Mouse (Mus musculus): ENCODE data around the gene Smco2. TPM values are rescaled to one million over a fixed set of nuclear protein-coding genes. Genes with fewer than 3 reads are reported as not detected.

The Smco2 gene
- polyA plus RNA-seq, 1 experiment from 2014 or later: not detected

GRCm38 (mm10) chr6:146907795-146908190 lies 57.9 kb downstream of the Smco2 start:
- Histone ChIP-seq H3K36me3 (no peaks in the 10 kb centered on the region), H3K9me3 (replicated peaks) (no peaks in the 10 kb centered on the region), H3K27ac (replicated peaks) (no peak overlapping the region), H3K27me3 (ENCODE audit: low read depth, poor library complexity, severe bottlenecking) (no peaks in the 10 kb centered on the region), H3K4me3 (no peak overlapping the region), H3K4me1 (peaks cover 2% of the 10 kb centered on the region)
- no peak for DNase-seq (ENCODE audit: low spot score)
- 100% methylated on average over 1 of the region's 1 CpGs for WGBS

GRCm38 (mm10) chr6:146908801-146909200 lies 58.9 kb downstream of the Smco2 start:
- Histone ChIP-seq H3K9me3 (replicated peaks) (no peaks in the 10 kb centered on the region), H3K4me1 (peaks cover 10% of the 10 kb centered on the region), H3K27ac (replicated peaks) (no peak overlapping the region), H3K4me3 (no peak overlapping the region), H3K27me3 (ENCODE audit: low read depth, poor library complexity, severe bottlenecking) (no peaks in the 10 kb centered on the region), H3K36me3 (no peaks in the 10 kb centered on the region)
- WGBS: 87% methylated on average over 2 of the region's 2 CpGs
- no peak for DNase-seq (ENCODE audit: low spot score)

GRCm38 (mm10) chr6:146909725-146910489 lies 60.0 kb downstream of the Smco2 start:
- H3K4me3 ChIP-seq: no peak overlapping the region
- H3K27me3 ChIP-seq (ENCODE audit: low read depth, poor library complexity, severe bottlenecking): no peaks in the 10 kb centered on the region
- no peak for DNase-seq (ENCODE audit: low spot score)
- no peaks in the 10 kb centered on the region for H3K36me3 ChIP-seq
- WGBS: 87% methylated on average over 5 of the region's 5 CpGs
- H3K27ac ChIP-seq (replicated peaks): no peak overlapping the region
- H3K4me1 ChIP-seq: peaks cover 15% of the 10 kb centered on the region
- no peaks in the 10 kb centered on the region for H3K9me3 ChIP-seq (replicated peaks)

- 89% methylated on average over 2 of the region's 2 CpGs for WGBS
- H3K27me3 ChIP-seq (ENCODE audit: low read depth, poor library complexity, severe bottlenecking): no peaks in the 10 kb centered on the region
- DNase-seq (ENCODE audit: low spot score): no peak
- no peak overlapping the region for H3K27ac ChIP-seq (replicated peaks)
- no peak overlapping the region for H3K4me3 ChIP-seq
- H3K36me3 ChIP-seq: no peaks in the 10 kb centered on the region
- no peaks in the 10 kb centered on the region for H3K9me3 ChIP-seq (replicated peaks)
- H3K4me1 ChIP-seq: peaks cover 16% of the 10 kb centered on the region
Observed at GRCm38 (mm10) chr6:146910801-146911200, 60.9 kb downstream of the Smco2 start.

GRCm38 (mm10) chr6:146912835-146913488 lies 63.1 kb downstream of the Smco2 start:
- H3K27me3 ChIP-seq (ENCODE audit: low read depth, poor library complexity, severe bottlenecking): no peaks in the 10 kb centered on the region
- WGBS: 31% methylated on average over 3 of the region's 3 CpGs
- H3K9me3 ChIP-seq (replicated peaks): no peaks in the 10 kb centered on the region
- no peak overlapping the region; the same call in 1 of the 2 replicates for H3K27ac ChIP-seq (replicated peaks)
- H3K4me3 ChIP-seq: no peak overlapping the region
- H3K4me1 ChIP-seq: peaks cover 16% of the 10 kb centered on the region
- no peak for DNase-seq (ENCODE audit: low spot score)
- no peaks in the 10 kb centered on the region for H3K36me3 ChIP-seq

- Histone ChIP-seq H3K27me3 (ENCODE audit: low read depth, poor library complexity, severe bottlenecking) (no peaks in the 10 kb centered on the region), H3K4me1 (peaks cover 16% of the 10 kb centered on the region), H3K4me3 (no peak overlapping the region), H3K9me3 (replicated peaks) (no peaks in the 10 kb centered on the region), H3K36me3 (no peaks in the 10 kb centered on the region), H3K27ac (replicated peaks) (no peak overlapping the region)
- 85% methylated on average over 4 of the region's 4 CpGs for WGBS
- DNase-seq (ENCODE audit: low spot score): no peak
Observed at GRCm38 (mm10) chr6:146913489-146914198, 63.7 kb downstream of the Smco2 start.

- WGBS: 93% methylated on average over 1 of the region's 1 CpGs
- Histone ChIP-seq H3K9me3 (replicated peaks) (no peaks in the 10 kb centered on the region), H3K27me3 (ENCODE audit: low read depth, poor library complexity, severe bottlenecking) (no peaks in the 10 kb centered on the region), H3K27ac (replicated peaks) (no peak overlapping the region), H3K4me1 (peaks cover 16% of the 10 kb centered on the region), H3K36me3 (no peaks in the 10 kb centered on the region), H3K4me3 (no peak overlapping the region)
- no peak for DNase-seq (ENCODE audit: low spot score)
Observed at GRCm38 (mm10) chr6:146915808-146916207, 65.9 kb downstream of the Smco2 start.

GRCm38 (mm10) chr6:146917396-146917795 lies 67.5 kb downstream of the Smco2 start:
- H3K4me3 ChIP-seq: no peak overlapping the region
- H3K36me3 ChIP-seq: no peaks in the 10 kb centered on the region
- H3K27ac ChIP-seq (replicated peaks): no peak overlapping the region
- H3K4me1 ChIP-seq: peaks cover 16% of the 10 kb centered on the region
- DNase-seq (ENCODE audit: low spot score): no peak
- no peaks in the 10 kb centered on the region for H3K27me3 ChIP-seq (ENCODE audit: low read depth, poor library complexity, severe bottlenecking)
- 86% methylated on average over 3 of the region's 3 CpGs for WGBS
- no peaks in the 10 kb centered on the region for H3K9me3 ChIP-seq (replicated peaks)

- no peaks in the 10 kb centered on the region for H3K27me3 ChIP-seq (ENCODE audit: low read depth, poor library complexity, severe bottlenecking)
- H3K4me3 ChIP-seq: no peak overlapping the region
- H3K36me3 ChIP-seq: no peaks in the 10 kb centered on the region
- no peak for DNase-seq (ENCODE audit: low spot score)
- no peaks in the 10 kb centered on the region for H3K9me3 ChIP-seq (replicated peaks)
- 94% methylated on average over 6 of the region's 6 CpGs for whole genome bisulfite sequencing
- H3K4me1 ChIP-seq: peaks cover 8% of the 10 kb centered on the region
- H3K27ac ChIP-seq (replicated peaks): no peak overlapping the region
Observed at GRCm38 (mm10) chr6:146918341-146918740, 68.4 kb downstream of the Smco2 start.

Other genes starting within 250 kb of the Smco2 start
- gene Med21, start 207.6 kb upstream of the Smco2 start, polyA plus RNA-seq (2016; fragmentation: Nextera tagmentation; extraction: Ambion mirVana): 132 and 135 TPM in 2 replicates
- 26.0 and 27.1 TPM in 2 replicates for gene Tm7sf3, start 207.3 kb upstream of the Smco2 start, polyA plus RNA-seq (2016; fragmentation: Nextera tagmentation; extraction: Ambion mirVana)
- 21.0 and 21.2 TPM in 2 replicates for gene Stk38l, start 125.1 kb upstream of the Smco2 start, polyA plus RNA-seq (2016; fragmentation: Nextera tagmentation; extraction: Ambion mirVana)
- 1.9 and 2.0 TPM in 2 replicates for gene Arntl2, start 54.0 kb upstream of the Smco2 start, polyA plus RNA-seq (2016; fragmentation: Nextera tagmentation; extraction: Ambion mirVana)
- gene Ppfibp1, start 38.4 kb downstream of the Smco2 start, polyA plus RNA-seq (2016; fragmentation: Nextera tagmentation; extraction: Ambion mirVana): 28.4 and 28.8 TPM in 2 replicates
- gene 1700034J05Rik, start 104.3 kb downstream of the Smco2 start, polyA plus RNA-seq (2016; fragmentation: Nextera tagmentation; extraction: Ambion mirVana): 0.11 TPM in 2 replicates
- gene Rep15, start 182.5 kb downstream of the Smco2 start, polyA plus RNA-seq (2016; fragmentation: Nextera tagmentation; extraction: Ambion mirVana): 0.60 and 0.69 TPM in 2 replicates
- gene Mrps35, start 192.7 kb downstream of the Smco2 start, polyA plus RNA-seq (2016; fragmentation: Nextera tagmentation; extraction: Ambion mirVana): 109 TPM in 2 replicates
- 0.27 and 0.44 TPM in 2 replicates for gene Mansc4, start 236.9 kb downstream of the Smco2 start, polyA plus RNA-seq (2016; fragmentation: Nextera tagmentation; extraction: Ambion mirVana)
- 5.5 and 6.4 TPM in 2 replicates for gene Klhl42, start 241.3 kb downstream of the Smco2 start, polyA plus RNA-seq (2016; fragmentation: Nextera tagmentation; extraction: Ambion mirVana)

Measured in midbrain, embryonic 10.5 days (tissue).